Mouse (Mus musculus) gastrocnemius, postnatal 36 days (tissue): ENCODE measurements at regions not wholly inside any gene's neighbourhood (a gene's known extent, or its start where the extent isn't known, plus 50 kb on each side); places are given as distances from the start of the nearest gene placed in this dataset.

Source experiments
- DNase-seq, 2 experiments: peaks; one replicate each; pipeline ENCODE4 v3.0.0; 2022
- intact Hi-C: fragments of 180-260 bp; cut with DNase I; formaldehyde crosslinking; loops from one replicate; pipeline ENCODE4 v1.15.1; 2025

DNA sequence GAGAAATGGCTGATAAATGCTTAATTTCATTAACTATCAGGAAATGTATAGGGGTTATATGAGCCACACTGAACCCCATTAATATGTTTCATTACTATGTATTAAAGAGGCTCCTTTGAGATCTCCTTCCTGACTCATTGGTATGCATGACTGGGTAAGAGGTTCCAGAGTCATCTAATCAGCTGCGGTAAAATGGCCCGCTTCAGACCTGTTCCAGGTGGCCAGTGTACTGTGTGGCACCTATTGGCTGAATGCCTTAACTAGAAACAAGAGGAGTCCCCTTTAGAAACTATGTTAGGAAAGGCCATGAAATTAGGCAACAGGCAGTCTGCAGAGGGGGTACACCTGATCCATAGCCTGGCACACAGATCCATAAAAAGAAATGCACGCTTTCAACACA, 283.6 kb upstream of the Rgma start:
- intact Hi-C loops: no loop called here
- DNase-seq: peak in 1 of 2 experiments; percentile 6

- intact Hi-C loops: no loop called here
These were observed 281.2 kb upstream of the Rgma start for GRCm38 (mm10) chr7:73094059-73094458.

DNA sequence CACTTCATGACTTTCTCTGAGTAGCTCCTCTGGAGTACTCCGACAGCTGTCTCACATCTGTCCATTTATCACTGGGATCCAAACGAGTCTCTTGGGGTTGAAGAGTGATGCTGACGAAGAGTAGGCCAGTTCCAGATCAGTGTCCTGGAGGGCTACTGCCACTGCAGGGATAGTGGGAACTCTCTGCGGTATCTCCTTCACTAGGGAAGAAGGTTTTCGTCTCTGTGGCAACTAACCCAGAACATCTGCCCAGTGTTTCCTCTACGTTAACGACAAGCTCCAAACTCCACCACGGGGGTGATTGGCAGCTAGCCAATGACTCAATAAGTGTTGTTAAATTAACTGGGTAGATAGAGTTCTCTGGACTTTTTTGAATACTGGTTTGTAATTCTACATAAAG, 256.4 kb upstream of the Rgma start:
- intact Hi-C loops: no loop called here
- DNase-seq: peak; percentile 34 to 57

More at GRCm38 (mm10) chr7:73094059-73094458, 281.2 kb upstream of the Rgma start:
- peak in 1 of 2 experiments; percentile 1 for DNase-seq

DNA sequence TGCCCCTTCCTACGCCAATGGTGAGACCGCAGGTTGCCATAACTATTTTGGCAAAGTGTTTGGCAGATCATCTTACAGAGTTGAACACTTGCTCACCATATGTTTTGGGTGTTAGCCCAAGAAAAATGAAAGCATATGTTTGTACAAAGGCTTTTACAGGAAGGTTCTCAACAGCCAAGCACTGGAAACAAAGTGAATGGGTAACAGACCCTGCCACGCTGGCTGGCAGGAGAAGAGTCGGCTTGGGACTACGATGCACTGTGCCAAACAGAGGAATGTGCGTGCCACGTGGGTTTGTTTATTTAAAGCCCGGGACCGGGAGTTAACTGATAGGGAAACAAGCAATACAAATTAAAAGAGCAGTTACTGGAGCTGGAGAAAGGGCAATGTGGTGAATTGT, 255.0 kb upstream of the Rgma start:
- no peak for DNase-seq
- intact Hi-C loops: no loop called here

GRCm38 (mm10) chr7:73124976-73125375, 250.3 kb upstream of the Rgma start:
- DNase-seq: no peak
- intact Hi-C loops: no loop called here

DNA sequence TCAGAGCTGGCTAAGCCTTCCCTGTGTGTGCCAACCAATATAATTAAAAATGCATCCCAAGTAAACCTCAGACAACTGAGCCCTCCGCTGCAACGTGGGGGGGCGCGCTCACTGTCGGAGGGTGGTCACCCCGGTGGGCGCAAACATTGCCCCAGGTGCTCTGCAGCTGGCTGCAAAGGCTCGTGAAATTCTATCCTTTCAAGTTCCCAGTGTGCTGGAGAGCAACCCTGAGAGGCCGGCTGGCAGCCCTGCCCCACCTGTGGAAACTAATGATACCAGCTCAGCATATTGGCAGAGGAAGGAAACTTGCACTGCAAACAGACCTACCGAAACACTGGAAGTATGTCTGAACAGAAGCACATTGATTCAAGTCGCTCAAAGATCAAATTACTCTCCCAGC, 249.4 kb upstream of the Rgma start:
- intact Hi-C loops: no loop called here
- no peak for DNase-seq

GRCm38 (mm10) chr7:73135786-73136185, 239.5 kb upstream of the Rgma start:
- intact Hi-C loops: no loop called here
- no peak for DNase-seq

- intact Hi-C loops: loop anchor here (2.0 kb wide), 2 partner anchors 239 to 285 kb away; no protein-coding TSS in a partner anchor
- no peak for DNase-seq
These were observed 237.0 kb upstream of the Rgma start for GRCm38 (mm10) chr7:73138269-73138668.

DNA sequence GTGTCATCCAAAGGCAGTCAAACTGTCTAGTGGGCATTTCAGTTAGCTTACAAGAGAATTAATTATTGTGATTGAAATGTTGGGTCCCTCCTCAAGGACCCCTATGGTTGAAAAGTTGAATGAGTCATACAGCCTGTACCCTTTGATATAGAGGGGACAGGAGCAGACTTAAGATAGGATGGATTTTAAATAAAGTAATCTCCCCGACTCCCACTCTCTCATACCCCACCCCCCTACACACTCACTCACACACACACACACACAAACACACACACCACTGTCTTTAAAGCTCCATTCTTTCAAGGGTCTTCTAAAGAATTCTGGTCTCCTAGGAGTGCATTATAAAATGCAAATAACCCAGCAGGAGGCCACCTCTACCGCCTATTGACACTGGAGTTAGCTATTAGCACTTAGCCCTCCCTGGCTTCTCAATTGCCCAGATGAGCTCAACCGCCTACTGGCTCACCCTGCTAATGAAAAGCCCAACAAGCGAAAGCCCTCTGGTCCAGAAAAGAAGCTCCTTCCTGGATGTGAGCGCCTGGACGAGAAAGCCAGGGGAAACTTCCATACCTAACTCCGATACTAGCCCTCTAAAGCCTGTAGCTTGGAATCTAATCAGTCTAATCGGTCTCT, 236.3 kb upstream of the Rgma start:
- intact Hi-C loops: loop anchor here (2.0 kb wide), 2 partner anchors 238 to 284 kb away; no protein-coding TSS in a partner anchor
- DNase-seq: no peak

DNA sequence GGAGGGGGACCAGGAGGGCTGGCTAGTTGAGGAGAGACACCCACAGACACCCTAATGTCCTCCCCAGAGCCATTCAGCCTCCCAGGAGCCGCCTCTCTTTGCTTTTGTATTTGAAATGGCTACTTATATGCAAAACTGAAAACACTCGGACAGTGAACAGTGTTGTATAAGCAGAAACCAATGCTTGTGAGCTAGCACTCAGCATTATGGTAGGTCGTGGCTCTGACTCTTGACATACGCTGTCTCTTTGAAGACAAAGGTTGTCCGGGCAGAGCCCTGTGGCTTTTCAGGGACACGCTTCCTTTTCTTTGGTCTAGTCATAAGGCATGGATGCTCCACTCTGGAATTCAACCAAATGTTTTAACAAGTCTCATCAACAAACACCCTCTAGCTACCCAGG, 235.4 kb upstream of the Rgma start:
- intact Hi-C loops: loop anchor here (2.0 to 5.0 kb wide), 3 partner anchors 122 to 283 kb away; no protein-coding TSS in a partner anchor
- no peak for DNase-seq

- intact Hi-C loops: loop anchor here (5.0 kb wide), 1 partner anchor 121 kb away; no protein-coding TSS in a partner anchor
- no peak for DNase-seq
These were observed 234.1 kb upstream of the Rgma start for GRCm38 (mm10) chr7:73141167-73141566.

DNA sequence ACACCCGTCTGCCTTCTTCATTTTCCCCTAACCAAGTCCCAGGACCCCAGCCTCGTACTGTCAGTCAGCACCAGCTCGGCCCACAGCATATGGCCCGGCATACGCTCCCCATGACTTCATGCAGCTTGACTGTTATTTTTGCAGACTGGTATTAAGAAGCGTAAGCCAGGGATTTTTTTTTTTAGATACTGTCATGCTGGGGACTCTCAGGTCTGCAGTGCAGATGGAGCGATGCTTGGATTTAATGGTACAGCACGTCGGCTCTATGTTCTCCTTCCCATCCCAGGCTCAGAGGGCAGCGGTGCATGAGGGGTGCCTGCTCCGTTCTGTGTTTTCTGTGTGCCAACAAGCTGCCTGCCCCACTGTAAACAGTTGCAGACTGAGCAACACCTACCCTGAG, 231.4 kb upstream of the Rgma start:
- intact Hi-C loops: loop anchor here (5.0 kb wide), 1 partner anchor 118 kb away; no protein-coding TSS in a partner anchor
- no peak for DNase-seq

- no peak for DNase-seq
- intact Hi-C loops: loop anchor here (5.0 kb wide), 1 partner anchor 117 kb away; no protein-coding TSS in a partner anchor
These were observed 230.5 kb upstream of the Rgma start for GRCm38 (mm10) chr7:73144846-73145245.

- no peak for DNase-seq
- intact Hi-C loops: no loop called here
These were observed 228.1 kb upstream of the Rgma start for GRCm38 (mm10) chr7:73147251-73147650.

- intact Hi-C loops: no loop called here
- DNase-seq: no peak
These were observed 224.9 kb upstream of the Rgma start for GRCm38 (mm10) chr7:73150436-73150835.

DNA sequence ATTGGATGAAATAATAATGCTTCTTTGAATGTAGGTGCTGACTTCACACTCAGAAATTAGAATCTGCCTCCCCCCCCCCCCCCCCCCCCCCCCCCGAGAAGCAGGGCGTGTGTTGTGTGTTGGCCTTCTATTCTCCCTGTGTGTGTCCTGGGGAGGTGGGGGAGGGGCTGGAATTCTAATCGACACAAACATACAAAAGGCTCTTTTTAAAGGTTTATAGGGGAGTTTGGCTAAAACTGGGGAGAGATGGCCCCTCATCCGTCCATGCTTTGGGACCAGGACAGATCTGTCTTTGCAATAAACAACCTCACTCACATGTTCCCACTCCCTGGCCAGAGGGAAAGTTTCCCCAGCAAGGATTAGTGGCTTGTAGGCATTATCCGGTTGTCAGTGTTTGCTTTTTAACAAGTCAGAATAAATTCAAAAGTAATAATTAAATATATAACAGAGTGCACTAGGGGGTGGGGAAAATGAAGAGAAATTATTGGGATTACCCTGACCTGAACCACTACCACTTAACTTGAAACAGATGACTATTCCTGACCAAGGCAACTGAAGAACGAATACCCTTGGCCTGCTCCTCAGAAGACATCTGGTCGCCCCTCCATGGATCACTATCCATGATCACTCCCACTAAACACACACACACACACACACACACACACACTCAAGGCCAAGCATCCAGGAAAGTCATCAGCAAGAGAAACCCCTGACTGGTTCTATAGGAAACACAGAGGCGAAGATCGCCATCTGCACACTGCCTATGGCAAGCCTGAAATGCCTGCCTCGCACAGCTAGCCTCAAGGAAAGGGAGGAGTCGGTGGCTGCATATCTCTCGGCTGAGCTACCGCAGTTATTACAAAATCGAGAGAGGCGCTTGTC, 223.5 kb upstream of the Rgma start:
- intact Hi-C loops: no loop called here
- DNase-seq: no peak

GRCm38 (mm10) chr7:73153668-73154067, 221.6 kb upstream of the Rgma start:
- DNase-seq: no peak
- intact Hi-C loops: no loop called here

DNA sequence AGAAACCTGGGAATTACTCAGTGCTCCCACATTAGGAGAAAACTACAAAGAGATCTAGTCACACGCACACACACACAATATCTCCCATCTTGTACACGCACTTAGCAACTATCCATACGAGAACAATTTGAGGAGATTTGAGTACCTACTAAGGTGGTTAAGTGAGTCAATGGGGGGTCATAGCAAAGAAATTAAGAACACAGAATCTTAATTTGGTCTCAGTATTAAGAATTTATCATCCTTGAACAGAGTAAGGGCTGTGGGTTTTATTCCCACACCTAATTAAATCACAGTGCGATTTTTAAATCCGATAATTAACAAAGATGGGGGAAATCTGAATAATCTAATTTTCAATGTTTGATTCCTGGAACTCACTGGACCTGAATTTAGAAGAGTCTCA, 216.5 kb upstream of the Rgma start:
- DNase-seq: no peak
- intact Hi-C loops: no loop called here

DNA sequence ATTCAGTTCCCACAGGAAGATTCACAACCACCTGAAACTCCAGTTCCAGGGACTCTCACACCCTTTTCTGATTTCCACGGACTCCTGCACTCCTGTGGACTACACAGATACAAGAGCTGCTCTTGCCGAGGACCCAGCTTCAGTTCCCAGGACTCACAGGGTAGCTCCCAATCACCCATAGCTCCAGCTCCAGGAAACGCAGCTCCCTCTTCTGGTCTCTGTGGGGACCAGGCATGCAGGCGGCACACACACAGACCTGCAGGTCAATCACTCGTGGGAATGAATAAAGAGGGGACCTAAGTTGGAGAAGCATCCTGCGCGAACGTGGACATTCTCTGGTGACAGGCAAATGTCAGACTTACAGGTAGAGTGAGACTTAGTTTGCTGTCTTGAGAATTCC, 214.3 kb upstream of the Rgma start:
- no peak for DNase-seq
- intact Hi-C loops: no loop called here

- intact Hi-C loops: no loop called here
These were observed 211.6 kb upstream of the Rgma start for GRCm38 (mm10) chr7:73163687-73164086.

GRCm38 (mm10) chr7:73165521-73165920, 209.8 kb upstream of the Rgma start:
- intact Hi-C loops: loop anchor here (5.0 kb wide), 1 partner anchor 153 kb away; no protein-coding TSS in a partner anchor
- DNase-seq: no peak

More at GRCm38 (mm10) chr7:73163687-73164086, 211.6 kb upstream of the Rgma start:
- DNase-seq: no peak
